Mouse (Mus musculus): ENCODE results near the gene Col4a2.
A peak's percentile ranks its signal among the peaks of the same experiment; 100 is the strongest.

DNA sequence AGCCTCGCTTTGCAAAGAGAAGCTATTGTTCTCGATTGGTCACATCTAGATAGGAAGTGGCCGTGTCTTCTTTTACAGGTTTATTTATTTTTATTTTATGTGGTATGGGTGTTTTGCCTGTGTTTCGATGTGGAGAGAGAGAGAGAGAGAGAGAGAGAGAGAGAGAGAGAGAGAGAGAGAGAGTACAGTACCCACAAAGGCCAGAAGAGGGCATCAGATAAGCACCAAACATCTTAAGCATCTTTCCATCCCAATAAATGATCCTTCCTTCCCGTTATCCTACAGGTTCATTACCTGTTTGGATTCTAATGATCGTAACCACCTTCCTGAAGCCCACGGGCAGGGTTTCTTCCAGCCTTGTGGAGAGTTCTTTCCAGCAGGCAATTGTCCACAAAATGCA, 110.5 kb downstream of the Col4a2 start:
- TF ChIP-seq CTCF (IDR thresholded peaks at IDR 0.05; ENCODE audit: borderline replicate concordance, extremely low read depth, insufficient read depth, insufficient read length) (peak; percentile 28; the same call in 1 of the 2 replicates), POLR2A (IDR thresholded peaks at IDR 0.05; ENCODE audit: borderline replicate concordance, extremely low read depth, insufficient read depth, insufficient read length, poor library complexity, severe bottlenecking) (no peak)

Measured in brain, embryonic 14.5 days (tissue).